Mouse (Mus musculus): Measurements from ENCODE around the gene Slc12a8. TPM values are rescaled to one million over a fixed set of nuclear protein-coding genes. Genes with fewer than 3 reads are reported as not detected.

Gene Slc12a8
- polyA plus RNA-seq, 1 experiment from 2014 or later, result 0.32 TPM

DNA sequence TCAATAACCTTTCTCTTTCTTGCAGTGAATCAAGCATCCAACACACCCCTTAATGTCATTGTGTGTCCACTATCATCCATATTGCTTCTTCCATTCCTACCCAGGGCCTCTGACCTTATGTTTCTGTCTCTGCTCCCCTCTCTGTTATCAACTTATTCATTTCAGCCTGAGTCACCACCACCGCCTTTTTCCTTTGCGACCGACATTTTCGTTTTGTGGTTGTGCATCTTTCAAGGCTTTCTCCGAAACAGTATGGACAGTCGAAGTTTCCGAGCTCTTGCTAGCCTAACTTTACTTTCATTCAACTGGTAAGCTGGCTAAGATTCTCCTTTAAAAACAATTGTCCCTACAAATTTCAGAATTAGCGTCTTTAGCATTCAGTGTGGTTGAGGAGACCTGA is 84.2 kb downstream of the Slc12a8 start:
- Histone ChIP-seq H3K4me2 (no peak overlapping the region), H3K4me1 (0 out of 2 replicates have a peak, but pooled peaks cover 3% of the 10 kb centered on the region), H3K27ac (no peak overlapping the region), H3K4me3 (no peak overlapping the region), H3K9ac (no peak overlapping the region), H3K36me3 (no peaks in the 10 kb centered on the region), H3K27me3 (no peaks in the 10 kb centered on the region), H3K9me3 (no peaks in the 10 kb centered on the region)
- no peak for ATAC-seq (ENCODE audit: insufficient number of reproducible peaks, insufficient read depth, low FRiP score, low TSS enrichment, low read depth)
- WGBS, result 95% methylated on average over 8 of the region's 8 CpGs

DNA sequence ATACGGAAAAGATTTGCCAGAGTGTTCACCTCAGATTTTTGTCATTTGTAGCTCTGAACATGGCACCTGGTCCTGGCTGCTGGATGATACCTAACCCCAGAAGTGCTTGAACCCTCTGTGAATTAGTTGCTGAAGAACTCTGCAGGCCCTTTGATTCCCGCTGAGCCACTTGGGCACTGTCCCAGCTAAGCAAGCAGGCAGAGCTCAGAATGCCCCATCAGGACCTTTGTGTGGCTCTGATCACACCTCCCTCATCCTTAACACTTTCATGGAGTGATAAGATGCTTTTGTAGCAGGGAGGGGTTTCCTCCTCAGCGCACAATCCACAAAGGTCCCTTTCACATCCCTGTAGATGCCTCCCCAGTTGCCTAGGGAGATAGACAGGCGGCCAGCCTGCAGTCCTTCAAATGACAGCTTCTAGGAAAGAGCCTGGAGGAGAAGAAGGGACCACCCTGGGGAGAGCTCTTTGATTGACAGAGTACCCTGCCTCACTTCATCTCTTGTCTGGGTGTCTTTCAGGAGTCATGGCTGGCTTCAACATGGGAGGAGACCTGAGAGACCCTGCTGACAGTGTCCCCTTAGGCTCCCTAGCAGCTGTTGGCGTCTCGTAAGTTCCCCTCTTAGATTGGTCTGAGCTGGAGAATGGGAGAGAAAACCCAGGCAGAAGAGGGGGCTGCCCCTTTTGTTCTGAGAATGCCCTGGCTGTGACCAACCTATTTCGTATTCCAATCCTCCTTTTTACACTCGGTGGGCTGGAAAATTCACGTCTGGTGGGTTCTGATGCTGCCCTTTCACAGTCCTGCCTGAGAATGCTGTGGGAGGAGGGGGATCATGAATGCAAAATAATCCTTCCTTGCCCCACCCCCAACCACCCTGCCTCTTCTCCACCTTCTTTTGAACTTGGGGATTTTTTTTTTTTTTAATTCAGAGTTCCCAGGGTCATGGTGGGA is 88.8 kb downstream of the Slc12a8 start:
- H3K4me2 ChIP-seq, result no peak overlapping the region
- H3K4me1 ChIP-seq, result 0 out of 2 replicates have a peak, but pooled peaks cover 3% of the 10 kb centered on the region
- no peak overlapping the region for H3K4me3 ChIP-seq
- H3K27ac ChIP-seq, result no peak overlapping the region
- H3K27me3 ChIP-seq, result no peaks in the 10 kb centered on the region
- H3K9ac ChIP-seq, result no peak overlapping the region
- ATAC-seq (ENCODE audit: insufficient number of reproducible peaks, insufficient read depth, low FRiP score, low TSS enrichment, low read depth), result no peak
- H3K36me3 ChIP-seq, result no peaks in the 10 kb centered on the region
- H3K9me3 ChIP-seq, result no peaks in the 10 kb centered on the region
- WGBS, result 26% methylated on average over 9 of the region's 9 CpGs

DNA sequence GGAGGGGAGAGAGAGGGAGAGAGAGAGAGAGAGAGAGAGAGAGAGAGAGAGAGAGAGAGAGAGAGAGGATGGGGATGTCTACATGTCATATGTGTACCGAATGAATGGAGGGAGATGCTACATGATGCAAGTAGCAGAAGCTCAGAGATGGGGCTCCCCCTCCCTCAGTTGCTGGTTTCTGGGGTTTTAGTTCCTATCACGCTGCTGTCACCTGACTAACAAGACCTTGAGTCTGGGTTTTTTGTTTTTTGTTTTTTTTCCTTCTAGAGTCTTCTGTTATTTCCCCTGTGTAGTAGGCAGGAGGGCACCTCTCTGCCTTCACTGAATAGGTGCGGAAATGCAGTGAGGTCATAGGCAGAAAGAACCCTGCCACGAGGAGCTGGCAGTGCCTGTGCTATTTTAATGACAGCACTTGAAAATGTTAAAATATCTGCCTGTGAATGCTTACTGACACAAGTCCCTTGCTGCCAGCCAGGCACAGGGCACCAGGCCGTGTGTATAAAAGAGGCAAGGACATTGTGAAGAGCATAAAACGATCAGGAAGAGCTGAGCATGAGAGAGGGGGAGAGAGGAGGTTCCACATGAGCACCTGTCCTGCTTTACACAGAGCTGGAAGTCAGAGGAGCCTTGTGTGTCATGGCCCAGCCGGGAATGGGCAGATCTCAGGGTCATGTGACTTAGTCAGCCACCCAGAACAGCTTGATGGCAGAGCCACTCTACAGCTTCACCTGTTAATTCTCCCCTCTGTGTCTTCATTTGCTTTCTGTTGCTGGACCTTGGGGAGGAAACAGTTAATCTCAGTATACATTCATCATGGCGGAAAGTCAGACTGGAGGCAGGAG is 89.8 kb downstream of the Slc12a8 start:
- H3K36me3 ChIP-seq, result no peaks in the 10 kb centered on the region
- H3K4me1 ChIP-seq, result 0 out of 2 replicates have a peak, but pooled peaks cover 3% of the 10 kb centered on the region
- ATAC-seq (ENCODE audit: insufficient number of reproducible peaks, insufficient read depth, low FRiP score, low TSS enrichment, low read depth), result no peak
- no peak overlapping the region for H3K4me2 ChIP-seq
- H3K27ac ChIP-seq, result no peak overlapping the region
- no peaks in the 10 kb centered on the region for H3K9me3 ChIP-seq
- no peaks in the 10 kb centered on the region for H3K27me3 ChIP-seq
- H3K4me3 ChIP-seq, result no peak overlapping the region
- no peak overlapping the region for H3K9ac ChIP-seq
- 58% methylated on average over 8 of the region's 8 CpGs for WGBS

DNA sequence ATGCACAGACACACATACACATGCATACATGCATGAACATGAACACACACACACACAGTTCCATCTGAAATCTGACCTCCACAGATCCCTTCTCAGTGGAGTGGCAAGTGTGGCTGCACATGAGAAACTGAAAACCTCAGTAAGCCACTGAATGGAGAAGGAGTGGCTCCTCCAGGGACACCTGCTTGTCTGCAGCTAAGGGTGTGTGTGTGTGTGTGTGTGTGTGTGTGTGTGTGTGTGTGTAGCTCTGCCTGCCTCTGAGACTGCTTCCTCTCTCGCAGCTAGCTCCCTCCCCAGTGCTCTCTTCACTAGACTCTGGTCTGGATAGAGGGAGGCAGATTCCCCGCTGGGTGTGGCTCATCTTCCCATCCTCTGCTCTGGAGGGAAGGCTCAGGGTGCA is 92.4 kb downstream of the Slc12a8 start:
- Histone ChIP-seq H3K27me3 (no peaks in the 10 kb centered on the region), H3K4me1 (0 out of 2 replicates have a peak, but pooled peaks cover 3% of the 10 kb centered on the region), H3K27ac (no peak overlapping the region), H3K36me3 (no peaks in the 10 kb centered on the region), H3K9ac (no peak overlapping the region), H3K9me3 (no peaks in the 10 kb centered on the region), H3K4me2 (no peak overlapping the region), H3K4me3 (no peak overlapping the region)
- WGBS, result 58% methylated on average over 2 of the region's 2 CpGs
- ATAC-seq (ENCODE audit: insufficient number of reproducible peaks, insufficient read depth, low FRiP score, low TSS enrichment, low read depth), result no peak

DNA sequence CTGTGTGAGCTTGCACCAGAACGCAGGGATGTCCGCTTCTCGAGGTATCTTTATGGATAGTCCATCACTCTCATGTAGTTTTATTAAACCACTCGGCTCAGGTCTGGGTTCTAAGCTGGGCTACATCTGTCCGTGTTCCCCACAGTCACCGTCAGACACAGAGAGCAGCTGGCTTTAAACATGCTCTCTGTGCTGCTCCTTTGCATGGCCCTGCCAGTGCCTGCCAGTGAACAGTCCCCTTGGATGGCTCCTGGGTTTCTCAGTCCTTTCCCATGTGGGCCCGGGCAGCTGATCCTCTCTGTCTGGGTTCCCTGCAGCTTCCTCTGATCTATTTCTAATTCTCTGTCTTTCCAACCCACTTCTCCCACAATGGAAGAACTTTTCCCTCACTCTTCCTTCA is 93.3 kb downstream of the Slc12a8 start:
- no peak overlapping the region for H3K4me2 ChIP-seq
- H3K9ac ChIP-seq, result no peak overlapping the region
- no peaks in the 10 kb centered on the region for H3K36me3 ChIP-seq
- H3K27ac ChIP-seq, result no peak overlapping the region
- 88% methylated on average over 7 of the region's 7 CpGs for WGBS
- H3K4me3 ChIP-seq, result no peak overlapping the region
- no peak for ATAC-seq (ENCODE audit: insufficient number of reproducible peaks, insufficient read depth, low FRiP score, low TSS enrichment, low read depth)
- no peaks in the 10 kb centered on the region for H3K27me3 ChIP-seq
- 0 out of 2 replicates have a peak, but pooled peaks cover 3% of the 10 kb centered on the region for H3K4me1 ChIP-seq
- H3K9me3 ChIP-seq, result no peaks in the 10 kb centered on the region

DNA sequence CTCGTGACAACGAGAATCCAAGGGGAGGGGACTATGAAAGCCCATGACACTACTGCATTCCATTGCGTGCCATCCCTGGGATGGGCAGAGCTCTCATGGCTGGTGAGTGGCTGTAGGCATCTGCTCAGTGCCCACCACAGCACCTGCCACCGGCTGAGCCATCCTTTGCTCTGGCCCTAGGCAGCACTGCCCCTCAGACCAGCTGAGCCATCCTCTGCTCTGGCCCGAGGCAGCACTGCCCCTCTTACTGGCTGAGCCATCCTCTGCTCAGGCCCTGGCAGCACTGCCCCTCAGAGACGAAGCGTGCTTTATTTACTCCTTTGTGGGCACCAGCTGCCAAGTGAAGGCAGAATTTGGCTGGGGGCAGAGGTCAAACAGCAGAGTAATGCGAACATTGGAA is 94.2 kb downstream of the Slc12a8 start:
- ATAC-seq (ENCODE audit: insufficient number of reproducible peaks, insufficient read depth, low FRiP score, low TSS enrichment, low read depth), result no peak
- H3K36me3 ChIP-seq, result no peaks in the 10 kb centered on the region

DNA sequence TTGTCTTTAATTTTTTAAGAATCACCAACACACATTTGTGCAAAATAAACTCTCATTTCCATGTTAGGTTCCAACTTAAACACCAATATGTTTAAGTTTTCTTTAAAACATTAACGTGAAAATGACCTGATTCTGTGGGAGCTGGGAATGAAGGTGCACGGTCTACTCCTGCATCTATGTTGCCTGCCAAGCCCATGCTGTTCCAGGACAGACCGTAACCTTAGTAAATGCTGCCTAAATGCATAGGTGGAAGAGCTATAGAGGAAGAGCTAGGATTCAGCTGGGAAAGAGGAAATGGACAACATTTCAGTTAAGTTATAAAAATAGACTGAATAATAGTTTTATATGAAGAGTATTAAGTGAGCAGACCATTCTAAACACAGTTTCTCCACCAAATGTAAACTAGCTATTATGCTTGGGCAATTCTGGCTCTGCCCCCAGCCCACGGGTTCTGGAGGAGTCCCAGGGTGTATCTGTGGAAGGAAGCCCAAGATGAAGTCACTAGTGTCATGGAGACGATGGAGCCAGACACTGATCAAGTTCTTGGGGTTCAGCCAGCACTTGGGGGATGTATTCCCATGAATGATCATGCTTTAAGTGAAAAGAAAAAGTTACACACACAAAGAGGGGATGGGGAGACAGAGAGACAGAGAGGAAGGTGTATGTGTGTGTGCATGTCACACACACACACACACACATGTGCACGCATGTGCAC is 95.1 kb downstream of the Slc12a8 start:
- Histone ChIP-seq H3K4me2 (no peak overlapping the region), H3K9ac (no peak overlapping the region), H3K9me3 (no peaks in the 10 kb centered on the region), H3K27ac (no peak overlapping the region), H3K4me3 (no peak overlapping the region), H3K4me1 (no peaks in the 10 kb centered on the region), H3K27me3 (no peaks in the 10 kb centered on the region), H3K36me3 (no peaks in the 10 kb centered on the region)
- 86% methylated on average over 6 of the region's 6 CpGs for WGBS
- no peak for ATAC-seq (ENCODE audit: insufficient number of reproducible peaks, insufficient read depth, low FRiP score, low TSS enrichment, low read depth)

More for the DNA sequence above, 94.2 kb downstream of the Slc12a8 start:
- Histone ChIP-seq H3K4me1 (no peaks in the 10 kb centered on the region), H3K4me2 (no peak overlapping the region), H3K27ac (no peak overlapping the region), H3K27me3 (no peaks in the 10 kb centered on the region), H3K9ac (no peak overlapping the region), H3K4me3 (no peak overlapping the region), H3K9me3 (no peaks in the 10 kb centered on the region)
- 74% methylated on average over 8 of the region's 8 CpGs for WGBS

DNA sequence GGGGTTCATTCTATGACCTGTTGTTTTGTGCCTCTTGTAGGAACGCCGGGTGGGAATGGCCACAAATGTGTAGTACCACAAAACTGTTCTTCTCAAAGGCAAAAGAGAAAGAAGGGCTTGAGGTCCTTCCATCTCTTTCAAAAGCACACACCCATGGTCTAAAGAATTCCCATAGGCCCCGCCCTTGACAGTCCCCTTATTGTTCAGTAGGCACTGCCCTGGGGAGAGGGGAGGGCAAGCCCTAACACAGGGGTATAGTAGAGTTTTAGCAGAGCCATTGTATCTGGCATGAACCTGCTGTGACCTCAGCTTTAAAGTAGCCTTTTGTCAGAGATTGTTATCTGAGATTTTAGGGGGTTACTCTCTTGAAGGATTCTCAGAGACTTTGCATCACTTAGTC is 98.9 kb downstream of the Slc12a8 start:
- no peak overlapping the region for H3K27ac ChIP-seq
- no peaks in the 10 kb centered on the region for H3K4me1 ChIP-seq
- H3K4me3 ChIP-seq, result no peak overlapping the region
- H3K36me3 ChIP-seq, result no peaks in the 10 kb centered on the region
- no peak for ATAC-seq (ENCODE audit: insufficient number of reproducible peaks, insufficient read depth, low FRiP score, low TSS enrichment, low read depth)
- H3K9me3 ChIP-seq, result no peaks in the 10 kb centered on the region
- H3K9ac ChIP-seq, result no peak overlapping the region
- 72% methylated on average over 3 of the region's 3 CpGs for WGBS
- H3K27me3 ChIP-seq, result no peaks in the 10 kb centered on the region
- no peak overlapping the region for H3K4me2 ChIP-seq

DNA sequence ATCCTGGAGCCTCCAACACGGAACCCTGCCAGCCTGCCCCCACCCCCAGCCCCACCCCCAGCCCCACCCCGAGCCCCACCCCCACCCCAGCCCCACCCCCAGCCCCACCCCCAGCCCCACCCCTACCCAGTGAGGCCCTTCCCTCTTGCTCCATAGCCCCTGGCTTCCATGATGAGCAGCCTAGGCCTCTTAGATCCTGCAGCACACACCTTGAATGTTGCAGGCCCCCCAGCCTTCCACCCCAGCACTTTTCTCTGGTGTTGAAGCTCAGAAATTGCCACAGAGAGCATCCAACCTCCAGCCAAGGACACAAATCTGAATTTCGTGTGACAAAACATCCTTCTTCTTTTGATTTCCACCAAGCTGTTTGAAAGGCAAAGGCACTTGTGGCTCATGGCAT is 104.7 kb downstream of the Slc12a8 start:
- Histone ChIP-seq H3K27me3 (no peaks in the 10 kb centered on the region), H3K9ac (no peak overlapping the region), H3K4me2 (no peak overlapping the region), H3K4me1 (no peaks in the 10 kb centered on the region), H3K36me3 (no peaks in the 10 kb centered on the region), H3K27ac (no peak overlapping the region), H3K4me3 (no peak overlapping the region), H3K9me3 (no peaks in the 10 kb centered on the region)
- 35% methylated on average over 3 of the region's 3 CpGs for WGBS
- no peak for ATAC-seq (ENCODE audit: insufficient number of reproducible peaks, insufficient read depth, low FRiP score, low TSS enrichment, low read depth)

DNA sequence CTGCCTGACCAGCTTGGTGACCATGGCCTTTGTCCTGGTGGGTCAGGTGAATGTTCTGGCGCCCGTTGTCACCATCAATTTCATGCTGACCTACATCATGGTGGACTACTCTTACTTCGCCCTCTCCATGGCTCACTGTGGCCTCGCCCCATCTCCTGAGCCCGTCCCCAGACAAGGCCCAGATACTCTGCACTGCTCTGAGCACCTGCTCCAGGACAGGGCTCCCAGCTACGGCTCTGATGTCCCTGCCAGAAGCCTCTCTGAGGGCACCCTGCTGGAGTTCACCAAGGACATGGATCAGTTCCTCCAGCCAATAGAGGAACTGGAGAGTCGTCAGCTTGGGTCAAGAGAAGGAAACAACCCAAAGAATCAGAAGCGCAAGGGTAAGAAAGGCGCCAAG is 107.5 kb downstream of the Slc12a8 start:
- Histone ChIP-seq H3K9ac (no peak overlapping the region), H3K36me3 (no peaks in the 10 kb centered on the region), H3K9me3 (no peaks in the 10 kb centered on the region), H3K4me1 (no peaks in the 10 kb centered on the region), H3K27ac (no peak overlapping the region), H3K4me2 (no peak overlapping the region), H3K4me3 (no peak overlapping the region), H3K27me3 (no peaks in the 10 kb centered on the region)
- no peak for ATAC-seq (ENCODE audit: insufficient number of reproducible peaks, insufficient read depth, low FRiP score, low TSS enrichment, low read depth)
- 94% methylated on average over 9 of the region's 9 CpGs for WGBS

DNA sequence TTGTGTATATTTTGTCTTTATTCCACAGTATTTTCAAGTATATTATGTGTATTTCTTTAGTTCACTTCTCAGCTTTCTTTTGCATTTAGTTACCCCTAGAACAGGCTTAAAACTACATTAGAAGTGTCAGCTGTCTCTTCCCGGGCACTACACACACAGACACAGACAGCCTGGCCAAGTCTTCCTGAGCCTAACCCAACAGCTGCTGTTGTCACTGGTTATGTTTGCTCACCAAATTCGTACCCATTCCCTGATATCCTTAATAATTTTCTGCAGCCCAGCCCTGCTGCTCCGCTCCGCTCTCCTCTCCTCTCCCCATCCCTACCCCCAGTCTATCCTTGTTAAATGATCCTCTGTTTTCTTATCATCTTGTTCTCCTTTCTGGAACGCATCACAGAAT is 112.4 kb downstream of the Slc12a8 start:
- Histone ChIP-seq H3K4me1 (no peaks in the 10 kb centered on the region), H3K27me3 (no peaks in the 10 kb centered on the region), H3K9ac (no peak overlapping the region), H3K9me3 (no peaks in the 10 kb centered on the region), H3K4me2 (no peak overlapping the region), H3K36me3 (no peaks in the 10 kb centered on the region), H3K4me3 (no peak overlapping the region), H3K27ac (no peak overlapping the region)
- 86% methylated on average over 5 of the region's 5 CpGs for WGBS
- ATAC-seq (ENCODE audit: insufficient number of reproducible peaks, insufficient read depth, low FRiP score, low TSS enrichment, low read depth), result no peak

Data from embryonic facial prominence, embryonic 13.5 days (tissue).